Mouse (Mus musculus): ENCODE data around the gene Nap1l2.
"Not testable (repeated sequence)": the region's sequence is repeated elsewhere in the genome, so short reads cannot be mapped to it uniquely, and the experiment has no call there.

Gene Nap1l2

GRCm38 (mm10) chrX:103186431-103186786 lies at the start of gene Nap1l2:
Gene Nap1l2, minus strand, starts transcription at chrX:103186640.
- no peak for DNase-seq (ENCODE audit: low read depth)

- DNase-seq (ENCODE audit: low read depth) = no peak
These were observed 28.8 kb upstream of the Nap1l2 start for GRCm38 (mm10) chrX:103215251-103215650.

- DNase-seq (ENCODE audit: low read depth) = no peak
These were observed 389 bp upstream of the Nap1l2 start for GRCm38 (mm10) chrX:103186829-103187228.

- no peak for DNase-seq (ENCODE audit: low read depth)
These were observed 534 bp downstream of the Nap1l2 start for GRCm38 (mm10) chrX:103185781-103186430.

- DNase-seq (ENCODE audit: low read depth) = no peak
These were observed 2.9 kb downstream of the Nap1l2 start for GRCm38 (mm10) chrX:103183536-103183935.

- no peak for DNase-seq (ENCODE audit: low read depth)
These were observed 6.5 kb downstream of the Nap1l2 start for GRCm38 (mm10) chrX:103179771-103180558.

- not testable (repeated sequence) for DNase-seq (ENCODE audit: low read depth)
These were observed 21.4 kb downstream of the Nap1l2 start for GRCm38 (mm10) chrX:103164948-103165605.

- DNase-seq (ENCODE audit: low read depth) = no peak
These were observed 30.3 kb downstream of the Nap1l2 start for GRCm38 (mm10) chrX:103156134-103156533.

GRCm38 (mm10) chrX:103138549-103138948 lies 47.9 kb downstream of the Nap1l2 start:
- no peak for DNase-seq (ENCODE audit: low read depth)

Measured in c-Kit-positive CD71-negative TER-119-negative erythroid progenitor cells, embryonic 14.5 days (primary cell).